Mouse (Mus musculus): ENCODE results near the gene Nudt19.
A peak's percentile ranks its signal among the peaks of the same experiment; 100 is the strongest.
"Not testable (repeated sequence)": the region's sequence is repeated elsewhere in the genome, so short reads cannot be mapped to it uniquely, and the experiment has no call there.

Gene Nudt19

GRCm38 (mm10) chr7:35556205-35556603 lies at the start of gene Nudt19:
Nudt19 (minus strand) TSS chr7:35556304.
- no peak for DNase-seq (ENCODE audit: low read depth)

- no peak for DNase-seq (ENCODE audit: low read depth)
These were observed 46.7 kb upstream of the Nudt19 start for GRCm38 (mm10) chr7:35602766-35603165.

GRCm38 (mm10) chr7:35601106-35601505 lies 45.0 kb upstream of the Nudt19 start:
- DNase-seq (ENCODE audit: low read depth), result no peak

- DNase-seq (ENCODE audit: low read depth), result no peak
These were observed 43.9 kb upstream of the Nudt19 start for GRCm38 (mm10) chr7:35600031-35600430.

GRCm38 (mm10) chr7:35599492-35599891 lies 43.4 kb upstream of the Nudt19 start:
- DNase-seq (ENCODE audit: low read depth), result no peak

GRCm38 (mm10) chr7:35594311-35594710 lies 38.2 kb upstream of the Nudt19 start:
- DNase-seq (ENCODE audit: low read depth), result no peak

- DNase-seq (ENCODE audit: low read depth), result no peak
These were observed 34.7 kb upstream of the Nudt19 start for GRCm38 (mm10) chr7:35590731-35591191.

GRCm38 (mm10) chr7:35589485-35589884 lies 33.4 kb upstream of the Nudt19 start:
- DNase-seq (ENCODE audit: low read depth), result no peak

- no peak for DNase-seq (ENCODE audit: low read depth)
These were observed 32.8 kb upstream of the Nudt19 start for GRCm38 (mm10) chr7:35588680-35589428.

- no peak for DNase-seq (ENCODE audit: low read depth)
These were observed 31.6 kb upstream of the Nudt19 start for GRCm38 (mm10) chr7:35587728-35588127.

- DNase-seq (ENCODE audit: low read depth), result no peak
These were observed 30.9 kb upstream of the Nudt19 start for GRCm38 (mm10) chr7:35586906-35587445.

GRCm38 (mm10) chr7:35586055-35586905 lies 30.2 kb upstream of the Nudt19 start, which contains the start of gene Ankrd27:
Ankrd27 (plus strand) TSS chr7:35586244.
- peak; percentile 97 for DNase-seq (ENCODE audit: low read depth)

GRCm38 (mm10) chr7:35585191-35586054 lies 29.3 kb upstream of the Nudt19 start, which contains the start of gene Rgs9bp:
Rgs9bp (minus strand) TSS chr7:35585582.
- no peak for DNase-seq (ENCODE audit: low read depth)

- no peak for DNase-seq (ENCODE audit: low read depth)
These were observed 28.7 kb upstream of the Nudt19 start for GRCm38 (mm10) chr7:35584786-35585190.

- DNase-seq (ENCODE audit: low read depth), result no peak
These were observed 28.1 kb upstream of the Nudt19 start for GRCm38 (mm10) chr7:35584068-35584785.

GRCm38 (mm10) chr7:35583476-35584025 lies 27.4 kb upstream of the Nudt19 start:
- no peak for DNase-seq (ENCODE audit: low read depth)

GRCm38 (mm10) chr7:35582719-35583118 lies 26.6 kb upstream of the Nudt19 start:
- no peak for DNase-seq (ENCODE audit: low read depth)

GRCm38 (mm10) chr7:35579849-35580248 lies 23.7 kb upstream of the Nudt19 start:
- DNase-seq (ENCODE audit: low read depth), result no peak

GRCm38 (mm10) chr7:35570883-35571282 lies 14.8 kb upstream of the Nudt19 start:
- DNase-seq (ENCODE audit: low read depth), result not testable (repeated sequence)

GRCm38 (mm10) chr7:35569724-35570123 lies 13.6 kb upstream of the Nudt19 start:
- DNase-seq (ENCODE audit: low read depth), result not testable (repeated sequence)

GRCm38 (mm10) chr7:35565965-35566364 lies 9.9 kb upstream of the Nudt19 start:
- DNase-seq (ENCODE audit: low read depth), result not testable (repeated sequence)
